Mouse (Mus musculus): ENCODE measurements around the gene Dicer1.

- TF ChIP-seq POLR2A (IDR thresholded peaks at IDR 0.05; ENCODE audit: low read depth, low read length) (no peak), CTCF (IDR thresholded peaks at IDR 0.05; ENCODE audit: extremely low read depth, insufficient read depth, insufficient read length, insufficient replicate concordance) (no peak)
These were observed 17.5 kb upstream of the Dicer1 start for GRCm38 (mm10) chr12:104769201-104769785.
